Mouse (Mus musculus) midbrain, embryonic 16.5 days (tissue): Measurements from ENCODE around the gene Pknox1. TPM values are rescaled to one million over a fixed set of nuclear protein-coding genes. Genes with fewer than 3 reads are reported as not detected.

Experiments used
- ATAC-seq: fragments of 200-750 bp; cut with Nextera tagmentation; 2 replicates; pipeline ENCODE4 v1.8.0; 2017; ENCODE audit warnings: moderate TSS enrichment
- H3K27ac ChIP-seq: fragments of 300-500 bp; sonication (generic); 2 replicates; pipeline ENCODE4 v1.5.1; 2014; ENCODE audit warnings: mild to moderate bottlenecking, low read length, mixed read lengths
- H3K27me3 ChIP-seq: fragments of 300-500 bp; sonication (generic); 2 replicates; pipeline ENCODE4 v1.6.1; 2014; ENCODE audit warnings: low read depth, low read length, mixed read lengths; ENCODE audit not compliant: control insufficient read depth, insufficient read depth
- H3K36me3 ChIP-seq: fragments of 300-500 bp; sonication (generic); 2 replicates; pipeline ENCODE4 v1.6.1; 2014; ENCODE audit warnings: mild to moderate bottlenecking, low read length, moderate library complexity, mixed read lengths; ENCODE audit not compliant: control insufficient read depth, insufficient read depth
- H3K4me1 ChIP-seq: fragments of 300-500 bp; sonication (generic); 2 replicates; pipeline ENCODE4 v1.6.1; 2014; ENCODE audit warnings: mild to moderate bottlenecking, low read length, mixed read lengths; ENCODE audit not compliant: control insufficient read depth, insufficient read depth
- H3K4me2 ChIP-seq: fragments of 300-500 bp; sonication (generic); 2 replicates; pipeline ENCODE4 v1.6.1; 2014; ENCODE audit warnings: mild to moderate bottlenecking, low read length, mixed read lengths
- H3K4me3 ChIP-seq: fragments of 300-500 bp; sonication (generic); 2 replicates; pipeline ENCODE4 v1.5.1; 2014; ENCODE audit warnings: low read depth, mild to moderate bottlenecking, low read length, moderate library complexity, mixed read lengths
- H3K9ac ChIP-seq: fragments of 300-500 bp; sonication (generic); 2 replicates; pipeline ENCODE4 v1.6.1; 2014; ENCODE audit warnings: low read depth, low read length, mixed read lengths
- H3K9me3 ChIP-seq: fragments of 300-500 bp; sonication (generic); replicated peaks from 2 replicates; pipeline ENCODE4 v1.6.1; 2014; ENCODE audit warnings: mild to moderate bottlenecking, low read length, mixed read lengths; ENCODE audit not compliant: control insufficient read depth, poor library complexity, severe bottlenecking
- WGBS: fragments of 180-500 bp; shearing (Covaris S2); extraction: QIAGEN DNeasy Blood & Tissue Kit; methylation state at CpG from one replicate; pipeline ENCODE4 v1.1.7; 2014; 5-methylcytosine and 5-hydroxymethylcytosine counted together
- microRNA-seq: library from miRNA; unstranded; fragments of <30 nt; microRNA quantifications from one replicate; pipeline ENCODE4, GENCODE M21; 2017
- polyA plus RNA-seq: library from polyadenylated mRNA; unstranded; fragments of >200 nt; fragmentation: Nextera tagmentation; extraction: Ambion mirVana; gene quantifications from 2 replicates; pipeline ENCODE4 v1.2.1, GENCODE M21; 2015

The Pknox1 gene
- polyA plus RNA-seq, 1 experiment from 2014 or later: 18.8 TPM

- H3K4me1 ChIP-seq: peaks cover 2% of the 10 kb centered on the region; the same call in 1 of the 2 replicates
- no peaks in the 10 kb centered on the region for H3K9me3 ChIP-seq
- H3K4me3 ChIP-seq: no peak overlapping the region
- 20% methylated on average over 8 of the region's 8 CpGs for WGBS
- H3K27ac ChIP-seq: no peak overlapping the region
- H3K36me3 ChIP-seq: peaks cover 10% of the 10 kb centered on the region
- no peak overlapping the region for H3K9ac ChIP-seq
- no peak for ATAC-seq
- H3K27me3 ChIP-seq: peaks cover 3% of the 10 kb centered on the region; the same call in 1 of the 2 replicates
- H3K4me2 ChIP-seq: no peak overlapping the region
Measured at GRCm38 (mm10) chr17:31642331-31642730, 77.8 kb downstream of the Pknox1 start.

DNA sequence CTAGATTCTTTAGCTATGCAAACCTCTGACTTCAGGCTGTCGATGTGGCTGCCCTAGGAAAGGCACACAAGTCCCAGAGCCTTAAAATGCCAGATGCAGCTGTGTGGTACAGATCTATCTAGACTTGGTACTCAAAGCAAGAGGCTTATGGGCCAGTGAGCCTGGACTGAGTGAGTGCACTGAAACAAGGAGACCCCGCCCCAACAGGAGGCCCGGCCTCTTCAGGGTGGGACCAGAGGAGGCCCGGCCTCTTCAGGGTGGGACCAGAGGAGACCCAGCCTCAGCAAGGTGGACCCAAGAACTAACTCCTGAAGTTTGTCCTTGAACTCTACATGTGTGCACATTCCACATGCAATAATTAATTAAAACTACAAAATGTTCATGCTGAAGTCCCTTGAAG lies 78.4 kb downstream of the Pknox1 start:
- H3K4me1 ChIP-seq: no peaks in the 10 kb centered on the region
- no peaks in the 10 kb centered on the region for H3K9me3 ChIP-seq
- no peak overlapping the region for H3K27ac ChIP-seq
- no peaks in the 10 kb centered on the region; the same call in 1 of the 2 replicates for H3K27me3 ChIP-seq
- H3K36me3 ChIP-seq: peaks cover 16% of the 10 kb centered on the region
- H3K9ac ChIP-seq: no peak overlapping the region
- ATAC-seq: no peak
- 79% methylated on average over 4 of the region's 4 CpGs for WGBS
- H3K4me2 ChIP-seq: no peak overlapping the region
- no peak overlapping the region for H3K4me3 ChIP-seq

DNA sequence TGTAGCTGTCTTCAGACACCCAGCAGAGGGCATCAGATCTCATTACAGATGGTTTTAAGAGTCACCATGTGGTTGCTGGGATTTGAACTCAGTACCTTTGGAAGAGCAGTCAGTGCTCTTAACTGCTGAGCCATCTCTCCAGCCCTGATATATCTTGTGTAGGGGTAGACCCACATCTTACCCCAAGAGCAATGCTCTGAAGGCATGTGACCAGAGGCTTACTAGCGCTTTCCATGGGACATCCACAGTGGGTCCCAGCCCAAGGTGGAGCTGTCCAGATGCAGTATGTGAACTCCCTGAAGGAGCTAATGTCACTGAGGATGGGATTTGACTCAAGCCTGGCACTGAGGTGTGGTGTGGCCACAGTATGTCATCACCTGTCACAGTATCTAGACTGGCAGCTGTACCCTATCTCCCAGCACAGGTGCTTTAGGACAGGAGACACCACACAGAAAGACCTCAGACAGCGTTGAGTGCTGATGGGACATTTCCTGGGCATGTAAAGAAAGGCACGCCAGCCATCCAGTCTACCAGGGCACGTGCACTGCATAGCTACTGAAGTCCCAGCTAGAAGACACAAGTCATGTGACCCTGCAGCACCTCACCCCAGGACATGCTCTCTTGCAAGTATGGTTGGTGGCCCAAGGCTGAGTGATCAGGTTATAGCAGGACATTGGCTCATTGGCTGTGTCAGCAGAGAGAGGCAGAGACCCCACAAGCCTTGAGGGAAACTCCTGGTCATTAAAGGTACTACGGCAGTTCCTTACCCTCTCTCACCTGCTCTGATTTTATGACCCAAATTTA lies 81.9 kb downstream of the Pknox1 start:
- H3K4me2 ChIP-seq: no peak overlapping the region
- no peaks in the 10 kb centered on the region for H3K4me1 ChIP-seq
- H3K36me3 ChIP-seq: peaks cover 37% of the 10 kb centered on the region
- H3K27ac ChIP-seq: no peak overlapping the region
- H3K9ac ChIP-seq: no peak overlapping the region
- ATAC-seq: no peak
- WGBS: 95% methylated on average over 5 of the region's 5 CpGs
- no peaks in the 10 kb centered on the region for H3K27me3 ChIP-seq
- no peaks in the 10 kb centered on the region for H3K9me3 ChIP-seq
- H3K4me3 ChIP-seq: no peak overlapping the region

GRCm38 (mm10) chr17:31652152-31652551 lies 87.6 kb downstream of the Pknox1 start:
- Histone ChIP-seq H3K4me1 (peaks cover 2% of the 10 kb centered on the region), H3K9me3 (no peaks in the 10 kb centered on the region), H3K4me3 (no peak overlapping the region), H3K36me3 (peaks cover 58% of the 10 kb centered on the region), H3K27me3 (no peaks in the 10 kb centered on the region), H3K4me2 (no peak overlapping the region), H3K27ac (no peak overlapping the region), H3K9ac (no peak overlapping the region)
- ATAC-seq: no peak
- 89% methylated on average over 14 of the region's 14 CpGs for WGBS

DNA sequence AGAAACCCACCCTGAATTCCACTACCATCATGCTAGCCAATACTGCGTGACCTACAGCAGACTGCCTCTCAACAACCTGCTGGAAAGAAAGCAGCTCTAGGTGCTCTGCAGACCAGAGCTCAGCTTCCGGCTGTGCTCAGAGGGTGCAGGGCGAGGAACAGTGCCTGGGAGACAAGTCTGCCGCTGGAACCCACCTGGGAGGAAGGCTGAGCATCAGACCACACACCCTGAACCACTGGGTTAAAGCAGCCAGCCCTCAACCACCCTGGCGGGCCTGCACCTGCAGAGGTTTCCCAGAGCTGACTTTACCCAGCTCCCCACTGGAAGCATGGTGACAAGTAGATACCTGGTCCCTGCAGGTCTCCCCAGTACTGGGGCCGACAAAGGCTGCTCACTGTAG lies 88.7 kb downstream of the Pknox1 start:
- peaks cover 47% of the 10 kb centered on the region for H3K36me3 ChIP-seq

GRCm38 (mm10) chr17:31655366-31655765 lies 90.8 kb downstream of the Pknox1 start:
- no peak for ATAC-seq
- Histone ChIP-seq H3K36me3 (peaks cover 36% of the 10 kb centered on the region), H3K27me3 (no peaks in the 10 kb centered on the region), H3K4me1 (peaks cover 13% of the 10 kb centered on the region), H3K4me3 (no peak overlapping the region), H3K27ac (no peak overlapping the region), H3K4me2 (no peak overlapping the region), H3K9me3 (no peaks in the 10 kb centered on the region), H3K9ac (no peak overlapping the region)
- whole genome bisulfite sequencing: 74% methylated on average over 4 of the region's 4 CpGs

More for the DNA sequence above, 88.7 kb downstream of the Pknox1 start:
- H3K9me3 ChIP-seq: no peaks in the 10 kb centered on the region
- no peak overlapping the region for H3K4me2 ChIP-seq
- no peak overlapping the region for H3K4me3 ChIP-seq
- H3K27ac ChIP-seq: no peak overlapping the region
- H3K27me3 ChIP-seq: no peaks in the 10 kb centered on the region
- WGBS: 93% methylated on average over 6 of the region's 6 CpGs
- no peak for ATAC-seq
- H3K4me1 ChIP-seq: peaks cover 9% of the 10 kb centered on the region
- no peak overlapping the region for H3K9ac ChIP-seq

- Histone ChIP-seq H3K36me3 (peaks cover 27% of the 10 kb centered on the region), H3K4me3 (no peak overlapping the region), H3K27me3 (no peaks in the 10 kb centered on the region), H3K27ac (no peak overlapping the region), H3K9me3 (no peaks in the 10 kb centered on the region), H3K9ac (no peak overlapping the region), H3K4me2 (no peak overlapping the region), H3K4me1 (peaks cover 13% of the 10 kb centered on the region)
- 89% methylated on average over 5 of the region's 5 CpGs for WGBS
- no peak for ATAC-seq
Measured at GRCm38 (mm10) chr17:31656682-31657081, 92.1 kb downstream of the Pknox1 start.

Small RNA genes lying within 50 kb of the gene (microRNA-seq; reads per million reads assigned to microRNA genes)
- not detected for gene Gm24970

Other genes with a start within 250 kb of the Pknox1 start
- gene Pde9a, start 178.5 kb upstream of the Pknox1 start, polyA plus RNA-seq: 33.1 and 41.0 TPM in 2 replicates
- gene Wdr4, start 44.8 kb upstream of the Pknox1 start, polyA plus RNA-seq: 38.5 and 43.7 TPM in 2 replicates
- 400 and 424 TPM in 2 replicates for gene Ndufv3, start 44.6 kb upstream of the Pknox1 start, polyA plus RNA-seq
- gene Cbs, start 72.5 kb downstream of the Pknox1 start, polyA plus RNA-seq: 4.9 and 8.9 TPM in 2 replicates
- gene U2af1, start 94.2 kb downstream of the Pknox1 start, polyA plus RNA-seq: 194 and 198 TPM in 2 replicates
- 0.25 TPM in 1 of 2 replicates, not detected in the other for gene Cryaa, start 113.1 kb downstream of the Pknox1 start, polyA plus RNA-seq